Mouse (Mus musculus) mouse trophoblast stem cell (cell line): Measurements from ENCODE around the gene Fads3.

Experiments used
- in situ Hi-C, 2 experiments: fragments of 300-500 bp; cut with MseI, MboI; formaldehyde crosslinking; loops; 2 replicates in 1 of 2; 3 replicates in 1 of 2; pipeline ENCODE4 v1.15.1; 2025

Fads3 gene

GRCm38 (mm10) chr19:10049533-10049932, 8.2 kb downstream of the Fads3 start:
- in situ Hi-C loops = no loop called here

GRCm38 (mm10) chr19:10050438-10050837, 9.1 kb downstream of the Fads3 start:
- in situ Hi-C loops = no loop called here

GRCm38 (mm10) chr19:10052698-10053097, 11.3 kb downstream of the Fads3 start:
- in situ Hi-C loops = no loop called here

GRCm38 (mm10) chr19:10053692-10054260, 12.4 kb downstream of the Fads3 start:
- in situ Hi-C loops = no loop called here

GRCm38 (mm10) chr19:10054361-10055075, 13.1 kb downstream of the Fads3 start:
- in situ Hi-C loops = no loop called here

GRCm38 (mm10) chr19:10055261-10055660, 13.9 kb downstream of the Fads3 start:
- in situ Hi-C loops = no loop called here

- in situ Hi-C loops = no loop called here
Measured at GRCm38 (mm10) chr19:10055783-10056660, 14.7 kb downstream of the Fads3 start.

GRCm38 (mm10) chr19:10056686-10057085, 15.3 kb downstream of the Fads3 start:
- in situ Hi-C loops = no loop called here

GRCm38 (mm10) chr19:10057486-10058351, 16.4 kb downstream of the Fads3 start:
- in situ Hi-C loops = no loop called here

GRCm38 (mm10) chr19:10058352-10058825, 17.0 kb downstream of the Fads3 start:
- in situ Hi-C loops = no loop called here

GRCm38 (mm10) chr19:10058876-10059427, 17.6 kb downstream of the Fads3 start:
- in situ Hi-C loops = no loop called here

- in situ Hi-C loops = no loop called here
Measured at GRCm38 (mm10) chr19:10059911-10060567, 18.7 kb downstream of the Fads3 start.

GRCm38 (mm10) chr19:10060783-10061590, 19.6 kb downstream of the Fads3 start:
- in situ Hi-C loops = no loop called here

- in situ Hi-C loops = no loop called here
Measured at GRCm38 (mm10) chr19:10061624-10062023, 20.3 kb downstream of the Fads3 start.

- in situ Hi-C loops = no loop called here
Measured at GRCm38 (mm10) chr19:10062292-10062691, 20.9 kb downstream of the Fads3 start.

GRCm38 (mm10) chr19:10062862-10063261, 21.5 kb downstream of the Fads3 start:
- in situ Hi-C loops = no loop called here

GRCm38 (mm10) chr19:10064173-10065012, 23.0 kb downstream of the Fads3 start:
- in situ Hi-C loops = no loop called here

- in situ Hi-C loops = no loop called here
Measured at GRCm38 (mm10) chr19:10065465-10066188, 24.3 kb downstream of the Fads3 start.
